In the genomic region with DNA sequence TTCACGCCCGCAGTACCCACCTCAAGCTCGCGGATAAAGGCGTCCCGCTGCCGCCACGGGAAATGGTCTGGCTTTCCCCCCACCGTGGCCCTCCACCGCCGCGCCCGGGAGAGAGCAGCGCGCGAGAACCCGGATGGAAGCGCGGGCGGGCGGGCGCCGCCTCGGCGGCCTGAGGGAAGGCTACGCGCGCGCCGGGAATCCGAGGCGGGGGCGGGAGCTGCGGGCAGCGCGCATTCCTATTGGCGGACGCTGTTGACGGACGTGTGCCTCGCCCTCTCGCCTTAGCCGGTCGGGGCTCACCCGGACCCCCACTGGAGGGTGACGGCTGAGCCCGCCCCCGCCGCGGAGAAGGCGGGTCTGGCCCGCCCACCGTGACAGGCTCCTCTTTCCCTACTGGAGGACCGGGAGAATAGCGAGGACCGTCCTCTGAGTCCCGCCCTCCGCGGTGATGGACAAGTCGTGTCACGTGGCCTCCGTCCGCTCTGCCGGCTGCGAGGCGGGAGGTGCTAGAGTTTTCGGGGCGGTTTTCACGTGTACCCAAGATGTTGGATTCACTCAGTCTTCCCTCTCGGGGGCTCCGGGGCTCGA, we compare ENCODE assay signal across 8 mouse cellular contexts. TPM values are rescaled to one million over a fixed set of nuclear protein-coding genes. Genes with fewer than 3 reads are reported as not detected.
A peak's percentile ranks its signal among the peaks of the same experiment; 100 is the strongest.
DNase-seq lines count a peak whose midpoint lies in the region; ATAC-seq and TF ChIP-seq lines count a peak whose summit lies in the region.

No protein-coding gene starts in this region.

- H3K27me3 ChIP-seq in Patski, result no peaks in the 10 kb centered on the region
- H3K27me3 ChIP-seq in hindbrain, embryonic 13.5 days, result no peaks in the 10 kb centered on the region

- CTCF ChIA-PET in Patski (lab: Charles Lee), result interaction anchor here (1.1 kb wide), 1 partner anchor 12 kb away, joined by 3 read pairs; no protein-coding TSS in a partner anchor

- peak; percentile 96 for ATAC-seq in Patski
- peak; percentile 99 for ATAC-seq in hindbrain, embryonic 13.5 days (ENCODE audit: low FRiP score)

- H3K4me3 ChIP-seq in hindbrain, embryonic 13.5 days, result peak overlapping the region; percentile 88

- POLR2A ChIA-PET in Patski (lab: Charles Lee), result interaction anchor here (0.6 to 1.5 kb wide), 4 partner anchors 13 to 622 kb away, joined by 3 to 9 read pairs (median 4); no protein-coding TSS in a partner anchor

- peak overlapping the region; percentile 53 for H3K4me2 ChIP-seq in hindbrain, embryonic 13.5 days

- under 1% methylated on average over 68 of the region's 72 CpGs for WGBS in hindbrain, embryonic 13.5 days

- no peak for TF ChIP-seq CTCF in Patski (IDR thresholded peaks at IDR 0.05)

- no peaks in the 10 kb centered on the region for H3K9me3 ChIP-seq in hindbrain, embryonic 13.5 days

- H3K4me1 ChIP-seq in hindbrain, embryonic 13.5 days (replicated peaks), result peaks cover 25% of the 10 kb centered on the region

- H3K9ac ChIP-seq in hindbrain, embryonic 13.5 days, result peak overlapping the region; percentile 99

- peak; percentile 72 for DNase-seq in Patski (ENCODE audit: low read depth, low spot score)
- DNase-seq in cerebellum, postnatal 14 days, result peak; percentile 99 to 100
- peak; percentile 100 for DNase-seq in frontal cortex, postnatal 14 days (ENCODE audit: low spot score in 2 of 2)
- DNase-seq in layer of hippocampus, postnatal 25 days (ENCODE audit: extremely low spot score in 1 of 2, low spot score in 1 of 2), result peak; percentile 98 to 100
- DNase-seq in lung, postnatal 25 days (ENCODE audit: low spot score), result peak; percentile 100
- peak; percentile 99 for DNase-seq in retina, embryonic 14.5 days (ENCODE audit: low spot score)
- peak; percentile 97 for DNase-seq in thymus, postnatal 4 days

- in situ Hi-C loops in Patski (cut with MboI; ENCODE audit: low pct_unique_long_range_greater_than_20kb), result no loop called here

- no peaks in the 10 kb centered on the region for H3K36me3 ChIP-seq in hindbrain, embryonic 13.5 days

- peak overlapping the region; percentile 100 for H3K27ac ChIP-seq in hindbrain, embryonic 13.5 days

RNA-seq across cellular contexts. Expression of a gene that starts 33.1 kb away (rescaled TPM):
- polyA plus RNA-seq in Patski (2021), result 1.8 TPM
- 3.6 and 4.4 TPM in 2 replicates for polyA plus RNA-seq in hindbrain, embryonic 13.5 days (2015; fragmentation: Nextera tagmentation; extraction: Ambion mirVana)
- 1 to 10 TPM; 1.8 to 2.1 TPM for total RNA-seq in layer of hippocampus, postnatal 25 days (2021)

RNA-seq across cellular contexts. Expression of a gene that starts 33.2 kb away (rescaled TPM):
- 5.6 TPM for polyA plus RNA-seq in Patski (2021)
- 7.6 and 8.2 TPM in 2 replicates for polyA plus RNA-seq in hindbrain, embryonic 13.5 days (2015; fragmentation: Nextera tagmentation; extraction: Ambion mirVana)
- total RNA-seq in layer of hippocampus, postnatal 25 days (2021), result 10 to 100 TPM; 19.3 to 24.9 TPM

Comparison
In these comparisons a context has a peak if more than half of its experiments do, and no peak if none do; other contexts are left out.
1. Peak in every context shown above with its lines: DNase-seq, ATAC-seq, H3K4me3 ChIP-seq and H3K27ac ChIP-seq.